Mouse (Mus musculus) urinary bladder, postnatal 25 days (tissue): ENCODE data around the gene Rnf149.
"Not testable (repeated sequence)": the region's sequence is repeated elsewhere in the genome, so short reads cannot be mapped to it uniquely, and the experiment has no call there.

Experiments used
- DNase-seq: peaks from one replicate; pipeline ENCODE4 v3.0.0; 2022; ENCODE audit warnings: low spot score

Gene Rnf149

DNA sequence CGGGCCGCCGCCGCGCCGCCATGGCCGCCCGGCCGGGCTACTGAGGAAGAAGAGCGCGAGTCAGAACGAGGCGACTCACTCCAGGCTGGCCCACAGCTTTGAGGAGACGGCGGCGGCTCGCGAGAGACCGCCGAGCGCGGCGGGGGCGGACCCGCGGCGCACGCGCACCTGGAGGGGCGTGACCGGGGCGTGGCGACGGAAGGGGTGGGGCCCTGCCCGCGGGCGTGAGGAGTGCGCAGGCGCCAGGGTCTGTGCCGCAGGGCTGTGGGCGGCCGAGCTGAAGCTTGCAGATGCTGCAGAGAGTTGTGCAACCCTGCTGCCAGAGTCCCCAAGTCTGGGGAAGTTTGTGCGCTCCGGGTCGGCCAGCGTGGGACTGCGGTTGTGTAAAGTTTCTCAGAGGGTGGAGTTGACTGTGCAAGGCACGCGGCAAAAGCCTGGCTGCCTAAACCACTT is at the start of gene Rnf149:
Gene Rnf149 (minus strand): TSS at position 153 of the 453 bp plus-strand sequence.
- DNase-seq, result peak; percentile 99

DNA sequence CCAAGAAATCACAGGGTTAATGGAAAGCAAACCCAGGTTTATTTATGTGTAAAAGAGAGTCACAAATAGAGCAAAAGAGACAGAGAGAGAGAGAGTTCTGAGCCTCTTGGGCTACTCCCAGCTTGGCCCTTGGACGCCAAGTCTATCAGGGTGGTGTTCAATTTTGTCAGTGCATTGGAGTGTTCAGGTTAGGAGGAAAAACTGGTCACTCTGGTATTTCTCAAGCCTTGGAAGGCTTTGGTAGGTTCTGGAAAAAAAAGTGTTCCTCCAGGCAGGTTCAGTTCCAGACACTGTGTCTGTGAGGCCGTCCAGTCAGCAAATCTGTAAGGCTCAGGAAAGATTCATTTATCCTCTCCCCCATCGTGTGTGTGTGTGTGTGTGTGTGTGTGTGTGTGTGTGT is 48.3 kb upstream of the Rnf149 start:
- no peak for DNase-seq

DNA sequence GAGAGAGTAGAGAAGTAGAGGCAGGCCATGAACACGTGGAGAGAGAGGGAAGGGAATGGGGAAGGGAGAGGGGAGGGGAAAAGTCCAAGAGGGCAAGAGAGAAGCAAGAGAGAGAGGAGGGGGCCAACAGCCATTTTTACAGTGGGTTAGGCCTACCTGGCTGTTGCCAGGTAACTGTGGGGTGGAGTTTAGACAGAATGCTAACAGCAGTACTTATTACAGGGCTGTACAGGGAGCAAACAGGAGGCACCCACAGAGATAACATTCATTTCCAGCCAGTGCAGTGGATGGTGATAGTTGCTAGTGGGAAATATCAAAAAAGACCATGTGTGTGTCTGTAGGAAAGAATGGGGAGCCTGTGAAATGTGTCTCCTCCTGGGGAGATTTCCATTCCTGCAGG is 46.5 kb upstream of the Rnf149 start:
- no peak for DNase-seq

DNA sequence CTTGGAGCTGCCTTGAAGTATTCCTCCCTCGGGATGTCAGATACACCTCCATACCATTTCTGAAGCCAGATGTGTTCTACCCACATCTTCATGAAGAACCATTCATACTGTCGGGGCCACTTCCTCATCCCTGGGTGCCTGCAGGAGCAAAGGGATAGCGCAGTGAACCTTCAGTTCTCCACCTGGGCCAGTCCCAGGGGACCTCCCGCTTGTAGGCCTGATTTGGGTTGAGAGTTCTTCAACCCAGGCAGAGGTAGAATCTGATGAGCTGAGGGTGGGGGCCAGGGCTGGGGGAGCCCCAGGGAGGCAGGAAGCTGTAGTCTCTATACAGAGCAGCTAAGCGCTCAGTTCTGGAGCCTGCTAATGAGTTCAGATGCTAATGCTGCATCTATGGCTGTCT is 45.9 kb upstream of the Rnf149 start:
- no peak for DNase-seq

GRCm38 (mm10) chr1:39618524-39618923 is 41.3 kb upstream of the Rnf149 start:
- DNase-seq, result no peak

- no peak for DNase-seq
Measured at GRCm38 (mm10) chr1:39615526-39615925, 38.3 kb upstream of the Rnf149 start.

- DNase-seq, result peak; percentile 63
Measured at GRCm38 (mm10) chr1:39614462-39615279, 37.5 kb upstream of the Rnf149 start.

GRCm38 (mm10) chr1:39613061-39613460 is 35.9 kb upstream of the Rnf149 start:
- no peak for DNase-seq

GRCm38 (mm10) chr1:39612491-39612890 is 35.3 kb upstream of the Rnf149 start:
- DNase-seq, result no peak

DNA sequence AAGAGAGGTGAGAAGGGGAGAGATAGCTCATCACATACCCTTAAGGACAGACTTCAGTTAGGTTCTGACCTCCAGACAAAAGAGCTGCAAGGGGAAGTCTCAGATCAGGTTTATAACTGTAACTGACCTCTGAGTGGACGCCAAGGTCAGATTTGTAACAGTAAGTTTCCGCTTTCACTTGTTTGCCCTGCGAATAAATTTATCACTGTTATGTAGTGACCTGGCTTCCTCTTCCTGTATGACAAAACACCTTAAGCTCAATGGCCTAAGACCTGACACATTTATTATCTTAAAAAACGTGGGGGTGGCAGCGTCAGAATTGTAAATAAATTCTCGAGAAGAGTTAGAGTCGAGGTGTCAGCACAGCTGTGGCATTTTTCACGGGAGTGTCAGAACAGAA is 31.3 kb upstream of the Rnf149 start:
- DNase-seq, result no peak

GRCm38 (mm10) chr1:39602477-39602876 is 25.3 kb upstream of the Rnf149 start:
- no peak for DNase-seq

- no peak for DNase-seq
Measured at GRCm38 (mm10) chr1:39598726-39599125, 21.5 kb upstream of the Rnf149 start.

GRCm38 (mm10) chr1:39597135-39597534 is 19.9 kb upstream of the Rnf149 start:
- not testable (repeated sequence) for DNase-seq

DNA sequence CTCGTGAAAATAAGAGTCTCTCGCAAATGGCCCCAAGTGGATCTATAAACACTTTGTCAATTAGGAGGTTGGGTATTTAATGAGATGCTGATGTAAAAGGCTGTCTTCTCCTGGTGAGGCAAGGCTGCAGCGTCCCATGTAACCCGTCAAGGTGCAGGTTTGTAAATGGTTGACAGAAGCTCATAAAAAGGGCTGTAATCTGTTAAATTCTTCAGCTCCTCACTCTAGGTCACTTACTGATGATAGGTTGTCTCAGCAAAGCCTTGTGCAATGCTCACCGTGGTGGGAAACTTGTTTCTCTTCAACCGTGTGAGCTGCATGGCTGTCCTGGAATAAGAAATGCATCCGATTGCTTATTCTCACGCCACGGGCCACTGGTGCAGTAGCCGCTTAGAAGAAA is 16.6 kb upstream of the Rnf149 start:
- no peak for DNase-seq

GRCm38 (mm10) chr1:39592090-39592489 is 14.9 kb upstream of the Rnf149 start:
- DNase-seq, result no peak

DNA sequence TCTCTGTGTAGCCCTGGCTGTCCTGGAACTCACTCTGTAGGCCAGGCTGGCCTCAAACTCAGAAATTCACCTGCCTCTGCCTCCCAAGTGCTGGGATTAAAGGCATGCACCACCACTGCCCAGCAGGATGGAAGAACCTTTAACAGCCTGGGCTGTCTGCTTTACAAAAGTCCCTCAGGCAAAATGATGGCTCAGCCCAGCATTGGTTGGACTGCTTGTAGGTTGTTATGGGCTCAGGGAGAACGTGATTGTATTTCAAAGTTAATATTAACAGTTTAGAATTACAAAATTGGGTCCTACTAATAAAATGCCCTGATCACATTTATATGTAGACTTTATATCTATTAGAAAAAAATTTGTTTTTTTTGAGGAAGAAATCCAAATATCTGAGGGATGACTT is 14.4 kb upstream of the Rnf149 start:
- DNase-seq, result not testable (repeated sequence)

- no peak for DNase-seq
Measured at GRCm38 (mm10) chr1:39590193-39590592, 13.0 kb upstream of the Rnf149 start.

DNA sequence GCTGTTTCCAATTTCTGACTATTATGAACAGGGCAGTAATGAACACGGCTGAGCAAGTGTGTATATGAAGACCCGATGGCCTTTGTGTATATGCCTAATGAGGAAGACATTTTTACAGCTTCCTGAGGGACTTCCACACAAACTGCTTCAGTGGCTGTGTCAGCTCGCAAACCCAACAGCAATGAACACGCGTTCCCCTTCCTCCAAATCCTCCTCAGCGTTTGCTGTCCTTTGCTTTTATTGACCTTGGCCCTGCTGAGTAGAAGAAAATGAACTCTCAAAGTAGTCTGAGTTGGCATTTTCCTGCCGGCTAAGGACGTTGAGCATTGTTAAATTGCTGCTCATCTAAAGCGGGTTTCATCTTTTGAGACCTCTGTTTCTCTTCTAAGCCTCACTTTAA is 8.2 kb upstream of the Rnf149 start:
- DNase-seq, result no peak

GRCm38 (mm10) chr1:39583173-39583572 is 6.0 kb upstream of the Rnf149 start:
- DNase-seq, result no peak

- DNase-seq, result no peak
Measured at GRCm38 (mm10) chr1:39581215-39581614, 4.0 kb upstream of the Rnf149 start.

GRCm38 (mm10) chr1:39579139-39579538 is 1.9 kb upstream of the Rnf149 start:
- DNase-seq, result no peak

GRCm38 (mm10) chr1:39578446-39578845 is 1.2 kb upstream of the Rnf149 start:
- no peak for DNase-seq

DNA sequence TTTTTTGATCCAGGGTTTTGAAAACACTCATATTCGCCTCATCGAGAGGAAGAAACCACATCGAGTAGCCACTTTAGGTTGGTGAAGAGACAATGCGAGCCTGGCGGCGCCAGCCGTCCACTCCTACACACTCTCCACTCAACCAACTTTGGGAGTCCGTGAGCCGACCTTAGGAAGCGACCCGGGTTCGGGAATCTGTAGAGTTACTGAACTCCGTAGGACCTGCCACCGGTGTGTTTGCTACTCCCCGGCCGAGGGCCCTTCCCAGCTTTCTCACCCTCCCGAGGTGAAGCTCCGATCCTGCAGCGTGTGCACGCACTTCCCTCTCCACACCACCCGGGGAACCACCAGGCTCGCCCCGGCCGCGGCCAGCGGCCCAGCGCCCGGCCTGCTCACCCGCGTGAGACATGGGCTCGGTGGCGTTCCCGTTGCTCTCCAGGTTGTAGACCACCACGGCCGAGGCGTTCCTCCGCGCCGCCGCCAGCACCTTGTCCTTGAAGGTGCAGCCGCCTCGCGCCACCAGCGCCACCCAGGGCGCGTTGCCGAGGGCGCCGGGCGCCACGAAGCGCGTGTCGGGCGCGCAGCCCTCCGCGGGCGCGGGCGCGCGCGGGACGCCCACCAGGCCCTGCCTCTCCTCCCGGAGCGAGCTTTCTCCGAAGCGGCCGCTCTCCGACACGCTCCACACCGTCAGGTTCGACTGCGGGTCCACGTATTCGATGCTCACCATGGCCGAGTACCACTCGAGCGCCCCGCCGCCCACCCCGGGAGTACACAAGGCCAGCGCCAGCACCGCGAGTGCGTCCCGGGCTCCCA is 568 bp downstream of the Rnf149 start:
- peak; percentile 47 for DNase-seq
